Mouse (Mus musculus): ENCODE measurements around the gene Fam180a.

- no peak for TF ChIP-seq CTCF (IDR thresholded peaks at IDR 0.05; ENCODE audit: borderline replicate concordance, insufficient read depth, low read depth, low read length)
- no peak for TF ChIP-seq POLR2A (IDR thresholded peaks at IDR 0.05; ENCODE audit: borderline replicate concordance, insufficient read depth, low read length)
Observed at GRCm38 (mm10) chr6:35330834-35331233, 4.9 kb upstream of the Fam180a start.

Measured in cerebellum, adult 2 months (tissue).